Mouse (Mus musculus) CH12.LX (cell line): ENCODE data around the gene 9130204L05Rik. TPM values are rescaled to one million over a fixed set of nuclear protein-coding genes. Genes with fewer than 3 reads are reported as not detected.

Source experiments
- DNase-seq: peaks from one replicate; pipeline ENCODE4 v3.0.0-alpha.2; 2013; ENCODE audit errors: extremely low read depth
- H3K27ac ChIP-seq: 2 replicates; pipeline ENCODE4 v1.5.1; 2012; ENCODE audit warnings: low read depth, mild to moderate bottlenecking, control low read depth, moderate library complexity; ENCODE audit not compliant: insufficient read depth
- H3K27me3 ChIP-seq: replicated peaks from 2 replicates; pipeline ENCODE3; 2012; ENCODE audit warnings: inconsistent platforms
- H3K36me3 ChIP-seq, 2 experiments: replicated peaks in 1 of 2; 2 replicates each; pipeline versions ENCODE3 to v1.6.1; 2012; ENCODE audit warnings: inconsistent platforms in 1 of 2, low read length in 1 of 2, mild to moderate bottlenecking in 1 of 2, mixed read lengths in 1 of 2, moderate library complexity in 1 of 2; ENCODE audit not compliant: control insufficient read depth in 1 of 2, insufficient read depth in 1 of 2
- H3K4me1 ChIP-seq, 2 experiments: 2 replicates each; pipeline ENCODE4 v1.6.1; 2012; ENCODE audit warnings: inconsistent platforms in 1 of 2, moderate library complexity in 1 of 2; ENCODE audit not compliant: insufficient read depth in 2 of 2, control insufficient read depth in 1 of 2
- H3K4me2 ChIP-seq: 2 replicates; pipeline ENCODE4 v1.6.1; 2012; ENCODE audit warnings: low read depth, mild to moderate bottlenecking, control low read depth; ENCODE audit not compliant: poor library complexity, insufficient read depth, severe bottlenecking
- H3K4me3 ChIP-seq, 3 experiments: fragments of 150-350 bp in 1 of 3; sonication (generic) in 1 of 3; replicated peaks in 1 of 3; 2 replicates each; pipeline versions ENCODE3 to v1.5.1; 2011 to 2012; ENCODE audit warnings: low read depth in 2 of 3, low read length in 2 of 3, mild to moderate bottlenecking in 2 of 3, moderate library complexity in 2 of 3, control low read depth in 1 of 3, improper control_type of control experiment in 1 of 3, inconsistent platforms in 1 of 3, mixed read lengths in 1 of 3; ENCODE audit not compliant: poor library complexity in 1 of 3
- H3K79me2 ChIP-seq: replicated peaks from 2 replicates; pipeline ENCODE4 v1.6.1; 2012; ENCODE audit warnings: mild to moderate bottlenecking, moderate library complexity; ENCODE audit not compliant: control insufficient read depth, poor library complexity, insufficient read depth, severe bottlenecking; ENCODE audit errors: extremely low read depth
- H3K9ac ChIP-seq: 2 replicates; pipeline ENCODE4 v1.6.1; 2012; ENCODE audit warnings: low read depth, mild to moderate bottlenecking, control low read depth, moderate library complexity; ENCODE audit not compliant: insufficient read depth
- H3K9me3 ChIP-seq: replicated peaks from 2 replicates; pipeline ENCODE3; 2012; ENCODE audit warnings: low read length, inconsistent platforms, mixed read lengths
- CHD1 ChIP-seq: IDR thresholded peaks from 2 replicates; pipeline ENCODE4 v1.6.1; 2012; ENCODE audit warnings: low read depth, low read length, improper control_type of control experiment, inconsistent platforms
- CTCF ChIP-seq, 2 experiments: IDR thresholded peaks in 1 of 2; conservative IDR thresholded peaks in 1 of 2; 2 replicates each; pipeline ENCODE4 v1.5.1; 2011 to 2012; ENCODE audit warnings: low read depth in 2 of 2, low read length in 2 of 2, improper control_type of control experiment in 1 of 2, inconsistent platforms in 1 of 2, mild to moderate bottlenecking in 1 of 2, moderate library complexity in 1 of 2
- EP300 ChIP-seq: IDR thresholded peaks from 2 replicates; pipeline ENCODE4 v1.6.1; 2011; ENCODE audit warnings: low read length, improper control_type of control experiment
- HCFC1 ChIP-seq: IDR thresholded peaks from 2 replicates; pipeline ENCODE4 v1.6.1; 2012; ENCODE audit warnings: low read depth, mild to moderate bottlenecking, inconsistent platforms, low read length, improper control_type of control experiment
- KAT2A ChIP-seq: IDR thresholded peaks from 2 replicates; pipeline ENCODE4 v1.6.1; 2012; ENCODE audit warnings: low read length, improper control_type of control experiment, inconsistent platforms; ENCODE audit not compliant: insufficient replicate concordance
- MEF2A ChIP-seq: IDR thresholded peaks from 2 replicates; pipeline ENCODE4 v1.6.1; 2014; ENCODE audit warnings: low read depth, mild to moderate bottlenecking, inconsistent platforms, low read length, improper control_type of control experiment, borderline replicate concordance
- MXI1 ChIP-seq: IDR thresholded peaks from 2 replicates; pipeline ENCODE4 v1.6.1; 2011; ENCODE audit warnings: mild to moderate bottlenecking, low read depth, low read length, improper control_type of control experiment
- RAD21 ChIP-seq: IDR thresholded peaks from 2 replicates; pipeline ENCODE4 v1.6.1; 2011; ENCODE audit warnings: low read depth, mild to moderate bottlenecking, low read length, improper control_type of control experiment, moderate library complexity
- SMC3 ChIP-seq: IDR thresholded peaks from 2 replicates; pipeline ENCODE4 v1.6.1; 2011; ENCODE audit warnings: low read depth, low read length, improper control_type of control experiment
- ZMIZ1 ChIP-seq: IDR thresholded peaks from 2 replicates; pipeline ENCODE4 v1.6.1; 2012; ENCODE audit warnings: low read depth, mild to moderate bottlenecking, inconsistent platforms, low read length, improper control_type of control experiment
- ZNF384 ChIP-seq: IDR thresholded peaks from 2 replicates; pipeline ENCODE4 v1.6.1; 2012; ENCODE audit warnings: low read depth, low read length, improper control_type of control experiment, inconsistent platforms
- dilution Hi-C: fragments of 300-500 bp; cut with MboI; formaldehyde crosslinking; loops from 2 replicates; pipeline ENCODE4 v1.14.3; 2020; ENCODE audit warnings: low sequenced_read_pairs; ENCODE audit not compliant: extremely low pct_unique_long_range_greater_than_20kb, extremely low pct_ligation_motif_present
- in situ Hi-C: fragments of 300-500 bp; cut with MboI; formaldehyde crosslinking; loops from 3 replicates; pipeline ENCODE4 v1.14.3; 2019; ENCODE audit warnings: low sequenced_read_pairs, low pct_ligation_motif_present, low pct_unique_long_range_greater_than_20kb, mixed read lengths
- polyA plus RNA-seq: library from polyadenylated mRNA; unstranded; fragments of >175 nt; gene quantifications from 2 replicates; pipeline ENCODE4 v1.2.1, GENCODE M21; 2012; ENCODE audit warnings: low read depth; ENCODE audit not compliant: insufficient read length
- total RNA-seq, 2 experiments: library from RNA; depleted of rRNA; stranded (reverse); fragments of 300-350 nt in 1 of 2; fragments of >200 nt in 1 of 2; gene quantifications; 2 replicates each; pipeline ENCODE4 v1.2.3; 2012 to 2014

9130204L05Rik gene
- not detected in 2 replicates for total RNA-seq (2012; rRNA removed)
- not detected in 2 replicates for total RNA-seq (2014; rRNA removed)
- polyA plus RNA-seq, result not detected in 2 replicates

GRCm38 (mm10) chr3:91090703-91091102 is at the start of gene 9130204L05Rik:
Gene 9130204L05Rik, minus strand, starts transcription at chr3:91090803.
- Histone ChIP-seq H3K4me2 (no peak within 1 kb of the TSS), H3K27me3 (no peaks in the 10 kb centered on the region), H3K9me3 (peaks cover 2% of the 10 kb centered on the region), H3K9ac (no peak within 1 kb of the TSS), H3K79me2 (no peaks in the 10 kb centered on the region), H3K4me3 (no peak within 1 kb of the TSS), H3K27ac (no peak within 1 kb of the TSS), H3K4me1 (no peaks in the 10 kb centered on the region), H3K36me3 (no peaks in the 10 kb centered on the region)
- no peak for TF ChIP-seq MXI1
- no peak for TF ChIP-seq ZNF384
- in situ Hi-C loops, result no loop called here
- DNase-seq, result no peak
- dilution Hi-C loops, result no loop called here

DNA sequence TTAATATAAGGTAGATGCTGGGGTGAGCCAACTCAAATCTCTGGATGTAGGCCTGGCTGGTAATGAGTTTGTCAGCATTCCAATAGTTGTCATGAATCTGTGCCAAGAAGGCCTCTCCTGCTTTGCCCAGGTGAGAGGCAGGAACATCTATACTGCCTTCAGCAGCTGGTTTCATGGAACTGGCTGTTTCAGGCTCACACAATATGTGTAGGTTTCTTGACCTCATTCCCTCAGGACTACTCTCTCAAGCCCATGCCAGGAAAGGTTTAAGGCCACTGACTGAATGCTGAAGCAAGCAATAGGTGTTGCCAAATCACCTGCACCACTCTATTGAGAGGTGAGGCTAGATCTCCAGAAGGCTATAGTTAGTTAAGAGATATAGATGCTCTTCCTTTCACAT is 18.1 kb upstream of the 9130204L05Rik start:
- dilution Hi-C loops, result no loop called here
- no peak overlapping the region for H3K9ac ChIP-seq

GRCm38 (mm10) chr3:91059211-91059610 is 31.4 kb downstream of the 9130204L05Rik start:
- Histone ChIP-seq H3K36me3 (no peaks in the 10 kb centered on the region), H3K4me1 (no peaks in the 10 kb centered on the region), H3K4me2 (no peak overlapping the region), H3K27ac (no peak overlapping the region)
- dilution Hi-C loops, result no loop called here
- TF ChIP-seq RAD21 (peak; percentile 36), CTCF (conservative IDR thresholded peaks at IDR 0.05 in 1 of 2, IDR thresholded peaks at IDR 0.05 in 1 of 2; ENCODE audit: low read depth in 2 of 2, low read length in 2 of 2) (peak; percentile 17 to 36; a peak in 2 of 4 replicates), ZNF384 (no peak), CHD1 (no peak), MEF2A (no peak), HCFC1 (no peak), EP300 (no peak), ZMIZ1 (no peak), SMC3 (peak; percentile 22)
- TF ChIP-seq, all 38 proteins: peak for 3
- peak; percentile 33 for DNase-seq
- H3K9me3 ChIP-seq, result no peaks in the 10 kb centered on the region
- no peaks in the 10 kb centered on the region for H3K27me3 ChIP-seq
- H3K9ac ChIP-seq, result no peak overlapping the region
- H3K4me3 ChIP-seq, result no peak overlapping the region
- no peaks in the 10 kb centered on the region for H3K79me2 ChIP-seq
- in situ Hi-C loops, result no loop called here

More for the DNA sequence above, 18.1 kb upstream of the 9130204L05Rik start:
- H3K4me1 ChIP-seq, result no peaks in the 10 kb centered on the region
- H3K36me3 ChIP-seq, result no peaks in the 10 kb centered on the region
- DNase-seq, result no peak
- H3K27ac ChIP-seq, result no peak overlapping the region
- no peak overlapping the region for H3K4me3 ChIP-seq
- no peaks in the 10 kb centered on the region for H3K27me3 ChIP-seq
- TF ChIP-seq SMC3 (no peak), KAT2A (no peak)
- no peak overlapping the region for H3K4me2 ChIP-seq
- in situ Hi-C loops, result no loop called here
- no peaks in the 10 kb centered on the region for H3K79me2 ChIP-seq
- H3K9me3 ChIP-seq, result peaks cover 9% of the 10 kb centered on the region
